Mouse (Mus musculus): ENCODE data around the gene Gse1. TPM values are rescaled to one million over a fixed set of nuclear protein-coding genes. Genes with fewer than 3 reads are reported as not detected.

Gene Gse1
- total RNA-seq, 2 experiments from 2014 or later, result 21.2 to 26.6 TPM

DNA sequence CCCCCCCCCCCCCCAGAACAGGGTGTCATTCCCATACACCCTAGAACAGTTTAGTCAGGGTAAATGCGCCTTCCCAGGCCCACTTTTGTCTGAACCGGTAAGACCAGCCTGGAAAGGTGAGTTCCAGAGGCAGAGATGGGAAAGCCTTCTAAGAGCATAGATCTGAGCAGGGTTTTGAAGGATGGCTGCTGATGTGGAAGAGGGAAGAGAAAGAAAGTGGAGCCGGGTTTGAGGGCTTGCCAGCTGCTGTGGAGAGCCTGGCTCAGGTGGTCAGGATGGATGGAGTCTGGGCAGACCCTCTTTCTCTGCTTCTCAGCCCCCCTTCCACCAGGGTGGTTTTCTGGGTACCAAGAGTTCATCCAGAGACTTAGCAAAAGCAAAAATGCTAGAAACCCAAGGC is 305.1 kb downstream of the Gse1 start:
- DNase-seq, result no peak
- intact Hi-C loops (cut with DNase I), result loop anchor here (5.0 to 10.0 kb wide), 2 partner anchors 61 to 359 kb away; partner anchors contain the start of gene Fam92b

DNA sequence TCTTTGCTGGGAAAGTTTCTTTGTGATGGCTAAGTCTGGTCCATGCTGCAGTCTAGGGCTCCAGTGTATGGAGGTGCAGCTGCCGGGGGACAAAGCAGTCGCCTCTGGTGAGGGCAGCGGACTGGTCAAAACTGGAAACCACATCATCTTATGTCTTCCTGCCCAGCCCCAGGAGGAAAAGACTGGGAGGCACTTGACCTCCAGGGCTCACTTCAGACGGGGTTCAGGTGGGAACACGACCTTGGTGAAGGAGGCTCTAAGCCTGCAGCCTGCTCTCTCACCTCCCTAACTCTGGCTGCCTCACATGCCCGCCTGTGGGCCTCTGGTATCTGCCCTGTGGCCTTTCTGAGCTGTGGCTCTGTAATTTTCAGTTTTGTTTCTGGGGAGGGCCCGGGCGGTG is 305.8 kb downstream of the Gse1 start:
- intact Hi-C loops (cut with DNase I), result loop anchor here (2.0 to 10.0 kb wide), 4 partner anchors 45 to 359 kb away; partner anchors contain the start of gene Fam92b
- no peak for DNase-seq

DNA sequence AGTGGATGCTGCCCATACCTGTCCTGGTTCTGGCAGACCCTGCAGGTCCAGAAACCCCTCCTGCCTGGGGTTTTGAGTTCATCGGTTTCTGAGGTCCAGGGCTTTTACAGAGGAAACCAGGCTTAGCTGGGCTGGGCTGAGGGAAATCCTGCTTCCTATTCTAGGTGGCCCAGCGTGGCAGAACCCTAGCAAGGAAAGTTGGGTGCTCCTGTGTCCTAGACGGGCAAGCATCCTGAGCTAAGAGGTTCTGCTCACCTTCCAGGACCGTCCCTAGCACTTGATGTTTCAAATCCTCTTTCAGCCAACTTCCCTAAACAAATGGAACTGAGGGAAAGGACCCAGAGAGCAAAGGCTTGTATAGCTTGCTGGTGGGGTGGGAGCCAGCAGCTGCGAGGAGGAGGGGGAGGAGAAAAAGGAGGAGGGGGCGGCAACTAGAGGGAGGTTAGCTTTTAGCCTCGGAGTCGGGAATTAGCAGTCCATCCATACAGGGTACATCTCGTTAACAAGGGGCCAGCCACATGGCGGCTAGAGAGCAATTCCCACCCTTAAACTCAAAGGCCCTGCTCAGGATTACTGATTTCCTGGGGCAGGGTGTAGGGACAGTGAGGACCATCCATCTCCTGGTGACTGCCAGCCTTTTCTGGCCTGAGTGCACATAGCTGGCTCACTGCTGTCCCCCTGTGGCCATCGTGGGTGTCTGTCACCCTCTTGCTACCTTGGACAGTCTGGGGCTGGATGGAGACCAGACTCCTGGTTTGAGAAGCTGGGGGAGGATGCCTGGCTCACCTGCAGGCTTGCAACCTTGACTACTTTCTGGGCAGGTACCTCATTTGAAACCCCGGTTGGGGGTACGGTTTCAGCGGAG is 306.5 kb downstream of the Gse1 start:
- DNase-seq, result peak; percentile 80 to 83
- intact Hi-C loops (cut with DNase I), result loop anchor here (1.0 to 10.0 kb wide), 5 partner anchors 46 to 360 kb away; partner anchors contain the start of gene Fam92b

DNA sequence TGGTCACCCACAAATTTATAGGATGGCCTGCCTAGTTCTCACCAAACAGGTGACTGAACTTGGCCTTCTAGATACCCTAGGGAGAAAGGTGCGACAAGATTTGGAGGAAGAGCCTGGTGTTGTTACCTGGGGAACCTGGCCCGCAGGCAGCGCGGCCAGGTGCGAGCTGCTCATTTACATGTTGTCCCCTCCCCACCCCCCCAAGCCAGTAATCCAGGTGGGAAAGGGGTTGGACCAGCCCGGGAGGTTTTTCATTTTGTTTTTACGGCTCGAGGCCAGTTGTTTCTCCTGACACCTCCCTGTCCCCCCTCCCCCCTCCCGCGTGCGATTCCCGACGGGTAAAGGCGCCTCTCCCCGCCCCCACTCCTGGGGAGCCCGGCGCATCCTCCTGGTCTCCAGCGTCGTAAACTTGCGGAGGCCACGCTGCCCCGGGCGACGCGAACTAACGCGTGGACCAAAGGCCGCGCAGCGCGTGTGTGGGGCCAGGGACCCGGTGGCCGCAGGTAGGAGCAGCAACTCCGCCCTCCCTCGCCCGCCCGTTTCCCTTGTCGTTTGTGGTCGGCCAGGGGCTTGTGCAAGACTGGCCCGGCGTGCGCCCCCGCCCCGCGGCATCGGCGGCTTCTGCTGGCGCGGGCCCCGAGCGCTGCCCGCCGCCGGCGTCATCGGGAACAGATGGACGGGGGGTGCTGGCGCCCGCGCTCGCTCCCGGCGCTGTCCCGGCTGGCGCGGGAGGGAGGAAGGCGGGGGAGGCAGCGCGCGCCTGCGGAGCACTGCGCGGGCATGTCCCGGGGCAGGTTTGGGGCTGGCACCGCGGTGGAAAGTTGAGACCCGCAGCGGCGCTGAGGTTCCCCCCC is 307.4 kb downstream of the Gse1 start:
- peak; percentile 54 to 70 for DNase-seq

GRCm38 (mm10) chr8:120536306-120537206 is 308.3 kb downstream of the Gse1 start:
- intact Hi-C loops (cut with DNase I), result loop anchor here (1.0 to 10.0 kb wide), 2 partner anchors 209 to 362 kb away; partner anchors contain the start of gene Fam92b

More for the DNA sequence above, 307.4 kb downstream of the Gse1 start:
- intact Hi-C loops (cut with DNase I), result loop anchor here (1.0 to 10.0 kb wide), 5 partner anchors 47 to 361 kb away; partner anchors contain the start of gene Fam92b

GRCm38 (mm10) chr8:120537207-120537817 is 309.1 kb downstream of the Gse1 start:
- intact Hi-C loops (cut with DNase I), result loop anchor here (10.0 kb wide), 1 partner anchor 363 kb away; the partner anchor contains the start of gene Fam92b

More at GRCm38 (mm10) chr8:120536306-120537206, 308.3 kb downstream of the Gse1 start:
- peak; percentile 36 to 59 for DNase-seq

DNA sequence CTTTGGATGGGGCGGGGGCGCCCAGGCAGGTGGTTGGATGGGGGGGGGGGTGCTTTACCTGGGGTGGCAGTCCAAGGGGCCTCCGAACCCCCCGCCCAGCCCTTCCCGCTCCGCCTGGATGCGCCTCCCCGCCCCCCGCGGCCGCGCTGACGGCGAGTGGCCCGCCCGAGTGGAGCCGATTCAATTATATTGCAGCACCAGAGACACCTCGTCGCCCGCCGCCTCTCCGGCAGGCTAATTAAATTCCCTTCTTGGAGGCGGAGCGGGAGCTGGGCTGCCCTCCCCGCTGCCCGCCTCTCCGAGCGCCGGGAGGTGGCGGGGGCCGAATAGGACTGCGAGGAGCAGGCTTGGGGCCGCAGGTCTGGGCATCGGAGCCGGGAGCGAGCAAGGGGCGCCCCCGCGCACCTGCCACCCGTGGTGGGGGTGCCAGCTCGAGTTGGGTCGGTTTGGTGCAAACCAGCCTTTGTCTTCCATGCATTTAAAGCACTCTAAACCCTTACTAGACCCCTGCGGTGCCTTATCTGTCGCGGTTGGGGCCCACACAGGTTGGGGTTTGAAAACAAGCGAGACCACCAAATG is 309.7 kb downstream of the Gse1 start:
- DNase-seq, result peak; percentile 56 to 63

More at GRCm38 (mm10) chr8:120537207-120537817, 309.1 kb downstream of the Gse1 start:
- DNase-seq, result peak; percentile 75 to 85

GRCm38 (mm10) chr8:120538397-120539240 is 310.4 kb downstream of the Gse1 start:
- intact Hi-C loops (cut with DNase I), result loop anchor here (10.0 kb wide), 1 partner anchor 364 kb away; the partner anchor contains the start of gene Fam92b
- DNase-seq, result peak; percentile 61 to 69

More for the DNA sequence above, 309.7 kb downstream of the Gse1 start:
- intact Hi-C loops (cut with DNase I), result loop anchor here (10.0 kb wide), 1 partner anchor 363 kb away; the partner anchor contains the start of gene Fam92b

GRCm38 (mm10) chr8:120539381-120539774 is 311.1 kb downstream of the Gse1 start:
- DNase-seq, result peak; percentile 38 to 51
- intact Hi-C loops (cut with DNase I), result loop anchor here (10.0 kb wide), 1 partner anchor 365 kb away; the partner anchor contains the start of gene Fam92b

DNA sequence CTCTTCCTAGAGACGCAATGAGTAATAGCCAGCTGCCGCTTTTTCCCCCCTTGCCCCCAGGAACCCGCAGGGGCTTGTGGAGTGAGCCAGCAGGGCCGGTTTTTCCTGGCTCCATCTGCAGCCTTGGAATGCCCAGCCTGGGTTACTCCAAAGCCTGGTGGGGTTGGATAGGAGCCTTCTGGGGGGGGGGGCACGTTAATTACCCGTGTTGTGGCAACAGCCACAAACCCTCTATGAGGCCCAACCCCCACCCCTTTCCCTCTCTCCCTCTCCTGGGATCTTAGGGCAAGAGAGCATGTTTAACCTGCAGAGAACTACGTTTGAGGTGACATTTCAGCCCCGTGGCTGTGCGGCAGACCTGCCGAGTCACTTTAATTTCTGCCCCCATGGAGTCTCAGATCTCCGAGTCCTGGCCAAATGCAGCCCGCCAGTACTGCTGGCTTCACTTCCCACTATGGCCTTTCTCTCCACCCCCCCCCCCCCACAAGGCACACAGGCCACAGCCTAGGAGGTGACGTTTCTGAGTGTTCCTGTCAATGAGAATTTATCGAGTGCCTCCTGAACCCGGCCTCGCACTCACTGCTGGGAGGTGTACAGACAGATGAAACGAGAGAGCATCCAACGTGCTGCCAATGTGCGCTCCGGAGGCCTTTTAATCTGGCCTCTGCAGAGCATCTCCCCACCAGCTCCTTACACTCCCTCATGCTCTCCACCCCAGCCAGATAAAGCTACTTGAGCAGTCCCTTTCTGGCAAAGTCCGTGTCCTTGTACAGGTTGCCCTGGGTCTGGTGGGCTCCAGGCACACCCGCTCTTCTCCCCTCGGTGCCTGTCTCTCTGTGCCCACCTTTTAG is 311.7 kb downstream of the Gse1 start:
- no peak for DNase-seq
- intact Hi-C loops (cut with DNase I), result loop anchor here (2.0 to 10.0 kb wide), 2 partner anchors 23 to 365 kb away; partner anchors contain the start of gene Fam92b

DNA sequence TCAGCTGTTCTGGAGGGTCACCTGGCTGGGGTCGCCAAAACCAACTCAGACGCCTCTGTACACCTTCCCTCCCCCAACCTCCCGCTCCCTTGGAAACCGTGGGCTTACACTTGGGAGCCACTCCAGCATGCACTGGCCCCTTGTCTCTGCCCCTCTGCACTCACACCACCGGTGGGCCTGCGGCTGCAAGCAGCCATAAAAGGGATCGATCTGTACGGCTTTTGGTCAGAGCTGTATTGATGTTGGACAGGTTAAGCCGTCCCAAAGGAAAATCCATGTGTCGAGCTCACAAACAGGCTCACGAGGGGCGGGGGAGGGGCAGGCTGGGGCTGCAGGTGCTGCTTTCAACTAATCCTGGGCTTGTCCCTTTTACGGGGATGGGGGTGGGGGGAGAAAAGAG is 314.7 kb downstream of the Gse1 start:
- DNase-seq, result no peak
- intact Hi-C loops (cut with DNase I), result no loop called here

DNA sequence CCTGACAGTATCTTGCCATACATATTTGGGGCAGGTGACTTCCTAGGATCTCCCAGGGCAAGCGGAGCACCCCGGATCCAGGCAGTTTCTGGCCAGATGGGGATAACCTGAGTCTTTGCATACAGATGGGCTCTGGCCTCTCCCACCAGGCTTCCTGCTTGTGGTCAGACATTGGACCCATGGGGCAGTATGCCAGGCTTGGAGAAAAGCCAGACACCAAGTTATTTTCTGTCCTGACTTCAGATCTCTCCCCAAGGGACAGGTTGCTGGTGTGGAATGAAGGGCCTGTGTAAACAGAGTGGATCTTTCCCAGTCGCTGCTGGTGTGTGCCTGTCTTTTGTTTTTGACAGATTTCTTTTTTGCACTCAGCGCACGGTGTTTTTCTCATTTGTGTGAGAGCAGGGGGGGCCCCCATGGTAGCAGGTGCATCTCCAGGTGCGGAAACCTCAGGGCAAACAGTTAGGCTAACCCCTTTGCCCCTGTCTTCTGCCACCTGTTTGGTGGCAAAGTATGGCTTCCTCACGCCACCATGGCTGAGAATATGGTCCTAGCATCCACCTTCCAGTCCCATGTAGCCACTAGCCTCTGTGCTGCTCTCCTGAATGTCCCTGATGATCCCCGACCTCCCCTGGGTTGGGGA is 315.3 kb downstream of the Gse1 start:
- DNase-seq, result peak; percentile 59 to 60
- intact Hi-C loops (cut with DNase I), result no loop called here

GRCm38 (mm10) chr8:120544155-120544554 is 315.9 kb downstream of the Gse1 start:
- intact Hi-C loops (cut with DNase I), result no loop called here
- DNase-seq, result no peak

DNA sequence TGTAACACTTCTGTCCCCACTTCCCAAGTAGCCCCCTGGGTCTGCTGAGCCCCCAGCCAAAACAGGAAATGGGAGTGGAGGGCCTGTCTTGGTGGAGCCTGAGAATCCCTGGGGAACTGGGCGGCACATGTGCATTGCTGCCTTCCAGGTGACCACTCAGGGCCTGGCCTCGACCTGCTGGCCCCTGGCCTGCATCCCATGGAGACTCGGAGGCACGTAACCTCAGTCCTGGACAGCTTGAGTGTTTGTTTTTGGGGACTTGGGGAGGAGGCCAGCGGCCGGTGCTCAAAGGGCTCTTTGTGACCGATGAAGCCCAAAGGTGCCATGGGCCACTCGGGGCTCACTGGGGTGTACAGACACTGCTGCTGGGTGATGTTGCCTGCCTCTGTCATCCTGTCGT is 319.3 kb downstream of the Gse1 start:
- no peak for DNase-seq
- intact Hi-C loops (cut with DNase I), result no loop called here

GRCm38 (mm10) chr8:120548313-120548761 is 320.1 kb downstream of the Gse1 start:
- intact Hi-C loops (cut with DNase I), result no loop called here

DNA sequence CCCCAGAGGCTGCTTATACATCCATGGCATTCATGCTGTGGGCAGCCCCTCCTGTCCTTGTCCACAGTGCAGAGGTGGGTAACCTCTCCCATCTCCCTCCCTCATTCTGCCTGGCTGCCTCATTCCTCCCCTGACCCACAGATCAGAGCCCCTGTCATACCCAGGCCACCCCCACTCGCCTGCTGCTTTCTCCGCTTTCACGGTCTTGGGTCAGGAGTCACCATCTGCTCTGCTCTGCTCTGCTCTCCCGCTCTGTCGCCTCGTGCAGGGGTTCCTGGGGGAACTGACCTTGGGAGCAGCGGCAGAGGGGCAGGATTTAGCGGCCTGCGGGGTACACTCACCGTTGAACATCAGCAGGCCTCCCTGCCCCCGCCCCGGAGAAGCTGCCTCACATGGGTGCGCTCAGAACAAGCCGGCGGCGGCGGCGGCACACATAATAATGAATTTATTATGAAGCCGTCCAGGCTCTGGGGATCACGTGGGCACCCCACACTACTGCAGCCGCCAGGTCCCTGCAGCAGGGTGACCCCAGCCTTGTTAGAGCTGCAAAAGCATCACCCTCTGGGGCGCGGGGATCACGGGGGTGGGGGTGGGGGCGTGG is 321.2 kb downstream of the Gse1 start:
- intact Hi-C loops (cut with DNase I), result no loop called here
- DNase-seq, result no peak

More at GRCm38 (mm10) chr8:120548313-120548761, 320.1 kb downstream of the Gse1 start:
- DNase-seq, result no peak
